Mouse (Mus musculus): ENCODE measurements at regions not wholly inside any gene's neighbourhood (a gene's known extent, or its start where the extent isn't known, plus 50 kb on each side); places are given as distances from the start of the nearest gene placed in this dataset.
A peak's percentile ranks its signal among the peaks of the same experiment; 100 is the strongest.

DNA sequence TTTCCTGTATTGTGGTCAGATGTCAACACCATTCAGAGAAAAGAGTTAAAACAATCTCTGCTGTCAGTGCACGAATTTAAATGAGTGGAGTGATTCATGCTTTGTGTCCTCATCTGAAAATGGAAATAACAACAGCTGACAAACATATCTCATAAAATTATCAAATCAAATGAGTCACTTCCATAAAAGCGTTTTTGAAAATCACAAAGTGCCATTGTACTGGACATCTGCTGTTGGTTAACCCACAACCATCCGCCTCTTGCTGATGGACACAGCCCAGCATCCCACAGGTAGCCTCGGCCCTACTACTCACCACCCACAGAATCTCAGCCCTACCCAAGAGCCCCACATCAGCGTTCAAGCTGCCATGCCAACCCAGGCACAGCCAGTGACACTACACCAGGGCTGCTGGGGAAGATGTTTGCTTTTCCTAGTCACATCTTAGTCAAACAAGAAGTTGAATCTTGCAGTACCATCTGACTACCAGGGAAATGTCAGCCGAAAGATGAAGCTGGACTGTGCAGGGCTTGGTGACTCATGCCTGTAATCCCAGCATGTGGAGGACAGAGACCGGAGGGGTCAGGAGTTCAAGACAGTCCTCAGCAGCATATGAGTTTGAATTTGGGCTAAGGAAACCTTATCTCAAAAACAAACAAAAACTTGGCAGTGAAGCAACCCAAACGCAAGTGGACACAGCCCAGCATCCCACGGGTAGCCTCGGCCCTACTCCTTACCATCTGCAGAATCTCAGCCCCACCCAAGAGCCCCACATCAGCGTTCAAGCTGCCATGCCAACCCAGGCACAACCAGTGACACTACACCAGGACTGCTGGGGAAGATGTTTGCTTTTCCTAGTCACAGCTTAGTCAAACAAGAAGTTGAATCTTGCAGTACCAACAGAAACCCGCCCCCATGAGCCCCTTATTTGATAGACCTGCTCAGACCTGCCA lies 131.9 kb upstream of the Noct start:
- DNase-seq (ENCODE audit: low spot score) = no peak
- WGBS = 83% methylated on average over 12 of the region's 12 CpGs
- Histone ChIP-seq H3K27me3 (ENCODE audit: low read depth, poor library complexity, severe bottlenecking) (no peaks in the 10 kb centered on the region), H3K27ac (replicated peaks) (no peak overlapping the region), H3K36me3 (no peaks in the 10 kb centered on the region), H3K4me1 (peaks cover 39% of the 10 kb centered on the region), H3K4me3 (no peak overlapping the region), H3K9me3 (replicated peaks) (no peaks in the 10 kb centered on the region)

DNA sequence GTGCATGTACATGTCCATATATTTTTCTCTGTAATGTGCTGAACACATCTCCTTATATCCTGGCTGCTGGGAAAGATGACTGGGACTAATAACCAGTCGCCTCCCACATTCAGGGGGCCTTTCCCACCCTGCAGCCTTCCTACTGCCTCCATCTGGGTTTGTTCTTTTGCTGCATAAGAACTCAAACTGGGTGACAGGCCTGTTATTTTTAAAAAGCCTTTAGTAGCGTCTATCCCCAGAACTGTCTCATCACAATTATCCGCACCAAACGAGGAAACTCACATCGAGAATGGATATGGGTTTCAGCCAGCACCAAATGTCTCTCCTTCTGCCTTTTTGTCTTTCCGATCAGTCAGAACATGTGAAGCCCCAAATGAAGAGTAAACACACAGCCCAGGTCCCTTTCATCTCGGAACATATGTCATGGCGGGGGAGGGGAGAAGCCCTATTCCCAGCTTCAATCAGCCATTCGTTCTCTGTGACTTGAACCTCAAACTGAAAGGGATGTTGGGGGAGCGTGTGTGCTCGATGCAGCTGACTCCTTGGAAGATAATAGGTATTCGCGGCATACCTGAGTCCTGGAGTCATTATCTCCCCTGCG lies 128.3 kb upstream of the Noct start:
- Histone ChIP-seq H3K4me1 (peaks cover 23% of the 10 kb centered on the region), H3K9me3 (replicated peaks) (no peaks in the 10 kb centered on the region), H3K36me3 (no peaks in the 10 kb centered on the region), H3K27ac (replicated peaks) (peak overlapping the region; percentile 74), H3K27me3 (ENCODE audit: low read depth, poor library complexity, severe bottlenecking) (no peaks in the 10 kb centered on the region), H3K4me3 (no peak overlapping the region)
- 54% methylated on average over 14 of the region's 14 CpGs for WGBS
- DNase-seq (ENCODE audit: low spot score) = no peak

DNA sequence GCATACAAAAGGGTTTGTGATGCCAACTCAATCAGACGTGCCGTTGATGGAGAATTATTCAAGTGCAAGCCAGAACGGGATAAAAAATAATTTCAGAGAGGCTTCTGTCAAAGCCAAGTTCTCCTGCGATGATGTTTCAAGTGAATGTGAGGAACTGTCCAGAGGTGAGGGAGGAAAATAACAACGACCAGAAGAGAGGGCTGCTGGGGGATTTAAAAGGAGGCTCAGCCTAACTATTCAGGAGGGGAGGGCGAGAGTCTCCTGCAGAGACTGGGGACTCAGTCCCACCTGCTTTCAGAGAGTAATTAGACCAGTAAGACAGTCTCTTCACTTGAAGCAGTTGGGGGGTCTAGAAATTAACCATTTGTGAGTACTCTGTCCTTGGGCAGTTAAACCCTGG lies 127.7 kb upstream of the Noct start:
- DNase-seq (ENCODE audit: low spot score) = no peak
- Histone ChIP-seq H3K9me3 (replicated peaks) (no peaks in the 10 kb centered on the region), H3K4me1 (peaks cover 23% of the 10 kb centered on the region), H3K36me3 (no peaks in the 10 kb centered on the region), H3K27ac (replicated peaks) (peak overlapping the region; percentile 74), H3K27me3 (ENCODE audit: low read depth, poor library complexity, severe bottlenecking) (no peaks in the 10 kb centered on the region), H3K4me3 (no peak overlapping the region)
- 53% methylated on average over 6 of the region's 6 CpGs for WGBS

DNA sequence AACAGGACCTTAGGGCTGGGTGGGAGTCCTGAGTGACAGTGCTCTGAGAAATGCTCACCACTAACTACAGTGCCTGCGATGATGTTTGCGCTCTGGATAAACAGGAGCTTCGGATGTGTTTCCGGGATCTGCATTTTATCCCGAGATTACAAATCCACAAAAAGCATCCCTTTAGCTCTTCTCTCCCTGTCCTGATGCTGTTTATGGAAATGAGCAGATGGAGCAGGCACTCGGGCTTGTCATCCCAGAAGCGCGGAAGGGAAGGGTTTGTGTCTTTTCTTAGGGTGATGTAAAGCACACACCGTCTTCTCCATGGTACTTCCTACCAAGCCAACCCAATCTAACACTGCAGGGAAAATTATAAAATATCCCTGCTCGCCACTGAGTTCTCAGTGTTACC lies 126.9 kb upstream of the Noct start:
- no peak for DNase-seq (ENCODE audit: low spot score)
- Histone ChIP-seq H3K4me3 (no peak overlapping the region), H3K27ac (replicated peaks) (peak overlapping the region; percentile 52), H3K27me3 (ENCODE audit: low read depth, poor library complexity, severe bottlenecking) (no peaks in the 10 kb centered on the region), H3K9me3 (replicated peaks) (no peaks in the 10 kb centered on the region), H3K4me1 (peaks cover 23% of the 10 kb centered on the region), H3K36me3 (no peaks in the 10 kb centered on the region)
- WGBS = 82% methylated on average over 10 of the region's 10 CpGs

DNA sequence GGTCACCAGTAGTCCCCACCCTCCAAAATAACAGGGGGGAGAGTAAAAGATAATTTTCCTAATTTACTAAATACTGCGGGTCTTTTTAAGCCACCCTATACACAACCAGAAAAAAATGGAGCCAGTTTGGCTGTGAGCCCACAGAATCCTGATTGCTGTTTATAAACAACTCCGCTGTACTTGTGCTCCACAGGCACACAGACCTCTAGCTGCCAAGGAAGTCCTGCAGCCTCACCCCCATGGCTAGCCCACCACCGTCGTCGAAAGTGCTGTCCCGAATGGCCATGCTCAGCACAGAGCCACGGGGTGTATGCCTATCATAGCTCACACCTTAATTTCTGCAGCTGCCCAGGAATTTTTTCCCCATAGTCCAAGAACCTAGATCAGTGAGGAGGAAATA lies 124.3 kb upstream of the Noct start:
- H3K27me3 ChIP-seq (ENCODE audit: low read depth, poor library complexity, severe bottlenecking) = no peaks in the 10 kb centered on the region
- DNase-seq (ENCODE audit: low spot score) = no peak
- 94% methylated on average over 7 of the region's 7 CpGs for WGBS
- H3K27ac ChIP-seq (replicated peaks) = no peak overlapping the region
- H3K4me3 ChIP-seq = no peak overlapping the region
- no peaks in the 10 kb centered on the region for H3K9me3 ChIP-seq (replicated peaks)
- peaks cover 23% of the 10 kb centered on the region for H3K4me1 ChIP-seq
- H3K36me3 ChIP-seq = no peaks in the 10 kb centered on the region

DNA sequence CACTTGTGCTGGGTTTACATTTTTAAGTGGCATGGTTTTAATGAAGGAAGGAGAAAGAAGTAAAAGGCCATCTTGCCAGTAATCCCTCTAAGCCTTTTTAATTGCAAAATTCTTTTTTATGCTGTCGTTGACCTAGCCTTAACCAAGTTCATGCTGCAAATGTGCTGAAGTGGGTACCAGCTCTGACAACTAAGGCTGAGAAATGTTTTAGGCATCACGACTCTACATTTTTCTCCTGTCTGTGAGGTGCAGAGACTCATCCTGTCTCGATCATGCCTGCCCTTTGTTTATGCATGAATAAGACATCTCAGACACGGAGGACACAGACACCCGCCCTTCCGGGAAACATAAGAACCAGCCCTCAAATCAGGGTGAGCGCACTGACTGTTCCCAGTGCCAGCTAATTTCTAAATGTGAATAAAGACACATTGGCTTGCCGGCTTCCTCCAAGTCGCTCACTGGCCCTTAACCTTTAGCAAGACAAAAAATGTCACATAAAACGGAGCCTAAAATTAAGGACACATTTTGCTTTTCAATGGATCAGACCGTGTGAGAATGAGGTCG lies 115.5 kb upstream of the Noct start:
- no peaks in the 10 kb centered on the region for H3K36me3 ChIP-seq
- 32% methylated on average over 12 of the region's 12 CpGs for WGBS
- no peaks in the 10 kb centered on the region for H3K9me3 ChIP-seq (replicated peaks)
- no peaks in the 10 kb centered on the region for H3K27me3 ChIP-seq (ENCODE audit: low read depth, poor library complexity, severe bottlenecking)
- H3K4me1 ChIP-seq = peaks cover 25% of the 10 kb centered on the region
- no peak for DNase-seq (ENCODE audit: low spot score)
- H3K27ac ChIP-seq (replicated peaks) = 0 out of 2 replicates have a peak overlapping the region, but pooled peaks have one; percentile 42
- no peak overlapping the region for H3K4me3 ChIP-seq

DNA sequence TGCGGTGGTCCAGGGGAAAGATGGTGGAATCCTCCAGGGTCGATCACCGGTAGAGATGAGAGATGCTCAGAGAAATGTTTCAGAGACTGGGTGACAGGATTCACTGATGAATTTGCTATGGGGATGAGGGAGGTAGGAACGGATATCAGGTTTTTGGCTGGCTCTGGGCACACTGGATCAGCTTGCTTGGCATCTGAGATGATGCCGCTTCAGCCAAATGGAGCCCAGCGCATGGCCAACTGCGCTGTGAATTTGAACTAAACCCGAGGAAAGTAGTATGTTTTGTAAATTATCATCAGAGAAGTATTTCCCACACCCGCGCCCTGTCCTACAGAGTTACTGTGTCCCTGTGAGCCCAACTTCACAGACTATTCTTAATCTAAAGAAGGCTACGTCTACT lies 113.0 kb upstream of the Noct start:
- DNase-seq (ENCODE audit: low spot score) = no peak
- Histone ChIP-seq H3K27ac (replicated peaks) (no peak overlapping the region), H3K36me3 (no peaks in the 10 kb centered on the region), H3K4me3 (no peak overlapping the region), H3K4me1 (peaks cover 25% of the 10 kb centered on the region), H3K27me3 (ENCODE audit: low read depth, poor library complexity, severe bottlenecking) (no peaks in the 10 kb centered on the region), H3K9me3 (replicated peaks) (no peaks in the 10 kb centered on the region)
- 94% methylated on average over 11 of the region's 11 CpGs for WGBS

DNA sequence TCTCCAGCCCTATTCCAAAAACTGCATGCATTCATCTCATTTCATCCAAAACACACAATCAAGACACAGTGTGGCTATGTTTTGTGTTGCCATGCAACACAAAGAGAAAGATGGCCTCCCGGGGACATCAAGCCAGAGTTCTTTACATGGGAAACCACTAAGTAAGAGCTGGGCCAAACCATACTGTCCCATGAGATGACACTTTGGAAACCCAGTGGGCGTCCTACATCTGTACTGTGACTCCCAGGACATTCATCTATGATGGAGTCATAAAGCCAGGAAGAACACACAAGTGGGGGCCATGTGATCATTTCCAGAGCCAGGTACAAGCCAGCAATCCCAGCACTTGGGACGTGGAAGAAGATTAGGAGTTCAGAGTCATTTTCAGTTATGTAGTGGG lies 111.9 kb upstream of the Noct start:
- H3K9me3 ChIP-seq (replicated peaks) = no peaks in the 10 kb centered on the region
- DNase-seq (ENCODE audit: low spot score) = no peak
- no peaks in the 10 kb centered on the region for H3K27me3 ChIP-seq (ENCODE audit: low read depth, poor library complexity, severe bottlenecking)
- no peaks in the 10 kb centered on the region for H3K36me3 ChIP-seq
- H3K4me1 ChIP-seq = peaks cover 25% of the 10 kb centered on the region
- WGBS = 87% methylated on average over 3 of the region's 3 CpGs
- no peak overlapping the region for H3K27ac ChIP-seq (replicated peaks)
- H3K4me3 ChIP-seq = no peak overlapping the region

DNA sequence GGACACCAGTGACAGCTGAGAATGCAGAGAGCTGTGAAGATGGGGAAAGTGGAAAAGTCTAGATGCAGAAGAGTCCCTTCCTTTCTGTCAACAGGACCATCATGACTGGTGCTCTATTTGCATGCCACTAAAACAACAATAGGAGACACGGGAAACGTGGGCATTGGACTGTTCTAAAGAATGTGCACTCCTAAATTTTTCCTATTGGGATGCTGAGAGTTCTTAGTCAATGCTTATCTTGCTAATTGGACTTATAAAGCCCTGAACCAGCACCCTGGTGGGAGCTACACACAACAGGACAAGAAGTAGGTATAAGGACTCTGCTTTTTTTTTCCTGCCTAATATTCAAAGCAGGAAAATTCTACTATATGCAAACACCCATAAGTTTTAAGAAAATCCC lies 108.3 kb upstream of the Noct start:
- Histone ChIP-seq H3K9me3 (replicated peaks) (no peaks in the 10 kb centered on the region), H3K4me1 (peaks cover 5% of the 10 kb centered on the region; the same call in 1 of the 2 replicates), H3K27me3 (ENCODE audit: low read depth, poor library complexity, severe bottlenecking) (no peaks in the 10 kb centered on the region), H3K4me3 (no peak overlapping the region), H3K27ac (replicated peaks) (no peak overlapping the region), H3K36me3 (no peaks in the 10 kb centered on the region)
- DNase-seq (ENCODE audit: low spot score) = no peak
- 59% methylated on average over 2 of the region's 2 CpGs for WGBS

DNA sequence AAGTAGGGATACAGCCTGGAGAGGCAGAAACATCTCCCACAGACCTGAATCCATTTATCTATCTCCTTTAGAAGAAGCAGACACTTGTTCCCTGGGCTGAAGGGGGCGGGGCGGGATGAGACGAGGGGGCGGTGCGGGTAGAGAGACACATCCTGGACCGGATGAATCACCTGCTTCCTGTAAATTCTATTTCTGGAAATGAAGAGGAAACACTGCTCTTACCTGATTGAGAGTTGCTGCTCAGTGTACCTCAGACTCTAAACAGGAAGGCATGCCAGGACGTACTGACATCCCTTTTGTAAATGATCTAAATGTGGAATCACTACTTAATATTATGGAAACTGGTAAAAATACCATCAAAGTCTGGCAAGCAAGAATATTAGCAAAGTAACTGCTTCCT lies 105.5 kb upstream of the Noct start:
- no peak overlapping the region for H3K27ac ChIP-seq (replicated peaks)
- 0 out of 2 replicates have a peak, but pooled peaks cover 4% of the 10 kb centered on the region for H3K4me1 ChIP-seq
- no peaks in the 10 kb centered on the region for H3K9me3 ChIP-seq (replicated peaks)
- no peak overlapping the region for H3K4me3 ChIP-seq
- no peak for DNase-seq (ENCODE audit: low spot score)
- H3K36me3 ChIP-seq = no peaks in the 10 kb centered on the region
- no peaks in the 10 kb centered on the region for H3K27me3 ChIP-seq (ENCODE audit: low read depth, poor library complexity, severe bottlenecking)
- 88% methylated on average over 7 of the region's 7 CpGs for WGBS

DNA sequence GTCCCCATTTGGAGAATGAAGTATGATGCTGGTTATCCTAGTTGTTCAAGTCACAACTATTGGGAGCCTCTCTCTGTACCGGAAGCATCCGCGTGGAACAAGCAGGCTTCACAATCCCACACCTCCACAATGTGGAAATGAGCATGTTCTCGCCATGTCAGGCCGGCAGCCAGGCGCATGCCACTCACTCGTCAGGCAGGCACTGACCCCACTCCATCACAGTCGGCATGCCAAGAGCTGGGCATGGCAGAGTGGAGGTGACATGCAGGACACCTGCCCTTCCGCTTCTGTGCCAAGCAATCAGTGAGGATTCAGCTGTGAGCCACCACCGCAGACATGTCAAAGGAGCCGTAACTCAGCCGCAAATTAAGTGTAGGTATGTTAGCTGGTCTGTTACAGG lies 103.7 kb upstream of the Noct start:
- Histone ChIP-seq H3K4me1 (0 out of 2 replicates have a peak, but pooled peaks cover 4% of the 10 kb centered on the region), H3K27me3 (ENCODE audit: low read depth, poor library complexity, severe bottlenecking) (no peaks in the 10 kb centered on the region), H3K9me3 (replicated peaks) (no peaks in the 10 kb centered on the region), H3K36me3 (no peaks in the 10 kb centered on the region), H3K27ac (replicated peaks) (no peak overlapping the region), H3K4me3 (no peak overlapping the region)
- no peak for DNase-seq (ENCODE audit: low spot score)
- 90% methylated on average over 12 of the region's 12 CpGs for WGBS

DNA sequence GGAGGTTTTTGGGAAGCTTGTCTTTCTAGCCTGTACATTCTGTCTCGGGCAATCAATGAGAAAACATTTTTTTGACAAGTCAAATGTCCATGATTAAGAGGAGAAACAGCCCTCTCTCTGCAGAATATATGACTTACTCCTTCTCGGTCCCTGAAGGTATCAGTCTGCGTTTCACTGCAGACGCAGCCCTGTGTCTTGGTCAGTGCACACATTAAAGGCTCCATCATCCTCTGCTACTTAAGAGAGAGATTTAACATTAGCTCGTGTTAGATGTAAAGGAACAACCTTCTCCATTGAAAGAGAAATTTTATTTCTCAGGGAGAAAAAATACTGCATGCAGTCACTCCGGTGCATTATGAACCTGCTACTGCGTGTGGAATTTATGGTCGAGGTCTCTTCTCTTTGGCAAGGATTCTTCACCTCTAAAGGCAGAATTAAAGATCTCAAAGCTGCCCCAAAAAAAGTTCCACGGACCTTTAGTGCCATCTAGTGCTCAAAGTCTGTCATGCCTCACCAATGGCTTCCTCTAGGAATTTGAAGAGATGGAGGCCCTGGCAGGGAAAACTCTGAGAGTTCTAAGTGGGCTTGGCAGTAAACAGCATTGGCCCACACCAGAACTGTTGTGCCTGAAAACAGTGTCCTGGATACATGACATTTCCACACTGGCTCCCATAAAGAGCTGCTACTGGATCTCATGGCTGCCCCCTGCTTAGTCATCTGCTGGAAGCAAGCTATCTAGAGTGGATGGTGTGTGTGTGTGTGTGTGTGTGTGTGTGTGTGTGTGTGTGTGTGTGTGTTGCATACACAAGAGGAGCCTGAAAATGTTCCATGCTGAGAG lies 102.3 kb upstream of the Noct start:
- peak; percentile 67 for DNase-seq (ENCODE audit: low spot score)
- H3K27ac ChIP-seq (replicated peaks) = no peak overlapping the region
- no peaks in the 10 kb centered on the region for H3K27me3 ChIP-seq (ENCODE audit: low read depth, poor library complexity, severe bottlenecking)
- WGBS = 47% methylated on average over 9 of the region's 9 CpGs
- no peaks in the 10 kb centered on the region for H3K9me3 ChIP-seq (replicated peaks)
- no peak overlapping the region for H3K4me3 ChIP-seq
- no peaks in the 10 kb centered on the region for H3K36me3 ChIP-seq
- 0 out of 2 replicates have a peak, but pooled peaks cover 4% of the 10 kb centered on the region for H3K4me1 ChIP-seq
